Mouse (Mus musculus): ENCODE measurements around the gene Stmn1. TPM values are rescaled to one million over a fixed set of nuclear protein-coding genes. Genes with fewer than 3 reads are reported as not detected.
A peak's percentile ranks its signal among the peaks of the same experiment; 100 is the strongest.

Gene Stmn1
- polyA plus RNA-seq, 1 experiment, result 3.3 TPM

DNA sequence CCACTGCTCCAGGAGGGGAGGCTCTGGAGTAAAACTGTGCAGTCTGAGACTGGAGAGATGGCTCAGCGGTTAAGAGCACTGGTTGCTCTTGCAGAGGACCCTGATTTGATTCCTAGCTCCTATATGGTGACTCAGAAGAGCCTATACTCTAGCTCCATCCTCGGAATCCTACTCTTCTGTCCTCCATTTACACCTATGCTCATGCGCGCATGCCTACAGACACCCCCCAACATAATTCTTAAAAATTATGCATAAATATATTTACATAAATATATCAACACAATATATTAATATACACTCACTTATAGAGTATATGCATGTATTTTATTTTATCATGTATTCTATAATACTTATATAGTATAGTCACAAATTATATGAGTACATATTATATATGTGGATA is 42.3 kb downstream of the Stmn1 start:
- no peak overlapping the region for H3K4me3 ChIP-seq (ENCODE audit: insufficient read depth, low read depth, low read length)
- peaks cover 2% of the 10 kb centered on the region; the same call in 1 of the 2 replicates for H3K4me1 ChIP-seq (ENCODE audit: control insufficient read depth, insufficient read depth, insufficient read length, low read length)
- H3K27ac ChIP-seq (replicated peaks; ENCODE audit: low read depth, low read length), result no peak overlapping the region

DNA sequence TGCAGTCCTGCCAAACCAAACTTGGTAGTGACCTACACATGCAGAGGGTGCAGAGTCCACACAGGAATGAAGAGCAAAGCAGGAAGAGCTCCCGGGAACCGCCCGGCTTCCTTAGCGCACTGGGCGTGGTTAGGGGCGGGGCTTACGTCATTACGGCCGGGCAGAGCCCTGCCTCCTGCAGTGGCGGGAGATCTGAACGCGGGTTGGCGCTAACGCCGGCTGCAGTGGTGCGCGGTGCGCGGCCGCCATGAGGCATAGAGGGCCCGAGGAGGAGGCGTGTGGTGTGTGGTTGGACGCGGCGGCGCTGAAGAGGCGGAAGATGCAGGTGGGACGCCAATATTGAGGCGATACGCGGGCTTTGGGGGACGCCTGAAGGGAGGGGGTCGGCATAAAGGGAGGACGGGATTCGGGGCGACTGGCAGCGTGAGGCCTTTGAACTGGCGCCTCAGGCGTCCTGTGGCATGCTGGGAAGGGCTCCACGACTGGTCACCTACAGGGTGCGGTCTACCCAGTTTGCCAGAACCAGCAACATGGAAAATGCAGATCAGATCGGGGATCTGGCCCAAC is 42.8 kb downstream of the Stmn1 start, which contains the start of gene Aunip:
Aunip (plus strand) TSS at position 155 of the 567 bp plus-strand sequence.
- peaks cover 2% of the 10 kb centered on the region; the same call in 1 of the 2 replicates for H3K4me1 ChIP-seq (ENCODE audit: control insufficient read depth, insufficient read depth, insufficient read length, low read length)
- no peak within 1 kb of the TSS for H3K27ac ChIP-seq (replicated peaks; ENCODE audit: low read depth, low read length)
- peak within 1 kb of the TSS; percentile 49 for H3K4me3 ChIP-seq (ENCODE audit: insufficient read depth, low read depth, low read length)

- Histone ChIP-seq H3K27ac (replicated peaks; ENCODE audit: low read depth, low read length) (no peak overlapping the region), H3K4me1 (ENCODE audit: control insufficient read depth, insufficient read depth, insufficient read length, low read length) (peaks cover 2% of the 10 kb centered on the region; the same call in 1 of the 2 replicates), H3K4me3 (ENCODE audit: insufficient read depth, low read depth, low read length) (no peak overlapping the region)
These were observed 43.6 kb downstream of the Stmn1 start for GRCm38 (mm10) chr4:134511730-134512129.

GRCm38 (mm10) chr4:134512798-134513197 is 44.7 kb downstream of the Stmn1 start:
- Histone ChIP-seq H3K4me1 (ENCODE audit: control insufficient read depth, insufficient read depth, insufficient read length, low read length) (peaks cover 6% of the 10 kb centered on the region), H3K4me3 (ENCODE audit: insufficient read depth, low read depth, low read length) (no peak overlapping the region), H3K27ac (replicated peaks; ENCODE audit: low read depth, low read length) (no peak overlapping the region)

- Histone ChIP-seq H3K4me1 (ENCODE audit: control insufficient read depth, insufficient read depth, insufficient read length, low read length) (peaks cover 6% of the 10 kb centered on the region), H3K4me3 (ENCODE audit: insufficient read depth, low read depth, low read length) (no peak overlapping the region), H3K27ac (replicated peaks; ENCODE audit: low read depth, low read length) (no peak overlapping the region)
These were observed 46.3 kb downstream of the Stmn1 start for GRCm38 (mm10) chr4:134514309-134514930.

DNA sequence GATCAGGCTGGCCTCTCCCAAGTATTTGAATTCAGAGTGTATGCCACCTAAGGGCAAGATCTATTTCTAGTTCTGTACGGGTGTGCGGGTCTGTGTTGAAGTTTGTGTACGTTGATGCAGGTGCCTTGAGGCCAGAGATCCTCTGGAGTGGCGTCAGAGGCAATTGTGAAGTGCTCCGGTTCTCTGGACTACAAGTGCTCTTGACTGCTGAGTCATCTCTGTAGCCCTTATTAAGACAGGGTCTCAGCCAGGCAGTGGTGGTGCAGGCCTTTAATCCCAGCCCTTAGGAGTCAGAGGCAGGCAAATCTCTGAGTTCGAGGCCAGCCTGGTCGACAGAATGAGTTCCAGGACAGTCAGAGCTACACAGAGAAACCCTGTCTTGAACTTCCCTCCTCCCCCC is 47.5 kb downstream of the Stmn1 start:
- no peak overlapping the region for H3K4me3 ChIP-seq (ENCODE audit: insufficient read depth, low read depth, low read length)
- H3K4me1 ChIP-seq (ENCODE audit: control insufficient read depth, insufficient read depth, insufficient read length, low read length), result peaks cover 6% of the 10 kb centered on the region
- H3K27ac ChIP-seq (replicated peaks; ENCODE audit: low read depth, low read length), result no peak overlapping the region

DNA sequence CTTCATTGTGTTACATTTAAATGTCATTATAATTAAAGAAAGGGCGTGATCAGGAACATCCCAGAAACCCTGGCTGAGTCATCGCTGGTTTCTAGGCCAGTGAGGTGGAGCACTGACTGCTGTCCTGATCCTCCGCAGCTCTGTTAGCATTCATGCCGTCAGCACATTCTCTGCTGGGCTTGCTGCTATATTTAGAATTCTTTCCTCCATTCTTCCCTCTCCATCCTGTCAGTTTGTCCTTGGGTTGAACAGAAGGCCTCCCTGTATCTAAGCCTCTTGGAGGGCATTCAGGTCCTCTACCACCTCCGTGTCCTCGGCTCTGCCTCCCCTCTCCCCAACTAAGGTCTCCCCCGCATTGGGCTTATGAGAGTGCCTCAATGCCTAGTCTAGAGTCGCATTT is 48.9 kb downstream of the Stmn1 start:
- Histone ChIP-seq H3K4me1 (ENCODE audit: control insufficient read depth, insufficient read depth, insufficient read length, low read length) (peaks cover 6% of the 10 kb centered on the region), H3K27ac (replicated peaks; ENCODE audit: low read depth, low read length) (peak overlapping the region; percentile 50)

GRCm38 (mm10) chr4:134517719-134518118 is 49.6 kb downstream of the Stmn1 start:
- no peak overlapping the region for H3K4me3 ChIP-seq (ENCODE audit: insufficient read depth, low read depth, low read length)
- H3K27ac ChIP-seq (replicated peaks; ENCODE audit: low read depth, low read length), result no peak overlapping the region
- H3K4me1 ChIP-seq (ENCODE audit: control insufficient read depth, insufficient read depth, insufficient read length, low read length), result peaks cover 5% of the 10 kb centered on the region

More for the DNA sequence above, 48.9 kb downstream of the Stmn1 start:
- H3K4me3 ChIP-seq (ENCODE audit: insufficient read depth, low read depth, low read length), result no peak overlapping the region

GRCm38 (mm10) chr4:134518541-134518940 is 50.4 kb downstream of the Stmn1 start:
- H3K4me3 ChIP-seq (ENCODE audit: insufficient read depth, low read depth, low read length), result no peak overlapping the region
- no peak overlapping the region for H3K27ac ChIP-seq (replicated peaks; ENCODE audit: low read depth, low read length)
- H3K4me1 ChIP-seq (ENCODE audit: control insufficient read depth, insufficient read depth, insufficient read length, low read length), result peaks cover 4% of the 10 kb centered on the region; the same call in 1 of the 2 replicates

- H3K27ac ChIP-seq (replicated peaks; ENCODE audit: low read depth, low read length), result no peak overlapping the region
- peaks cover 4% of the 10 kb centered on the region; the same call in 1 of the 2 replicates for H3K4me1 ChIP-seq (ENCODE audit: control insufficient read depth, insufficient read depth, insufficient read length, low read length)
- H3K4me3 ChIP-seq (ENCODE audit: insufficient read depth, low read depth, low read length), result no peak overlapping the region
These were observed 51.2 kb downstream of the Stmn1 start for GRCm38 (mm10) chr4:134519281-134519680.

Other genes with a start within 250 kb of the Stmn1 start
- not detected in 2 replicates for gene Catsper4, start 240.9 kb upstream of the Stmn1 start, polyA plus RNA-seq (2012; ENCODE audit: insufficient read depth, insufficient read length, missing spikeins)
- gene Cnksr1, start 229.9 kb upstream of the Stmn1 start, polyA plus RNA-seq (2012; ENCODE audit: insufficient read depth, insufficient read length, missing spikeins), result 0.63 TPM in 1 of 2 replicates, not detected in the other
- gene E130218I03Rik, start 224.7 kb upstream of the Stmn1 start, polyA plus RNA-seq (2012; ENCODE audit: insufficient read depth, insufficient read length, missing spikeins), result not detected in 2 replicates
- gene Zfp593, start 222.7 kb upstream of the Stmn1 start, polyA plus RNA-seq (2012; ENCODE audit: insufficient read depth, insufficient read length, missing spikeins), result 2.8 and 3.1 TPM in 2 replicates
- not detected in 2 replicates for gene Gm30191, start 221.4 kb upstream of the Stmn1 start, polyA plus RNA-seq (2012; ENCODE audit: insufficient read depth, insufficient read length, missing spikeins)
- 2.5 and 2.8 TPM in 2 replicates for gene Grrp1, start 214.2 kb upstream of the Stmn1 start, polyA plus RNA-seq (2012; ENCODE audit: insufficient read depth, insufficient read length, missing spikeins)
- gene Pdik1l, start 180.4 kb upstream of the Stmn1 start, polyA plus RNA-seq (2012; ENCODE audit: insufficient read depth, insufficient read length, missing spikeins), result 5.0 and 7.8 TPM in 2 replicates
- gene Trim63, start 153.2 kb upstream of the Stmn1 start, polyA plus RNA-seq (2012; ENCODE audit: insufficient read depth, insufficient read length, missing spikeins), result 1.2 and 2.4 TPM in 2 replicates
- gene Slc30a2, start 125.1 kb upstream of the Stmn1 start, polyA plus RNA-seq (2012; ENCODE audit: insufficient read depth, insufficient read length, missing spikeins), result not detected in 2 replicates
- gene Extl1, start 84.5 kb upstream of the Stmn1 start, polyA plus RNA-seq (2012; ENCODE audit: insufficient read depth, insufficient read length, missing spikeins), result 0.52 and 1.0 TPM in 2 replicates
- gene Pafah2, start 72.0 kb upstream of the Stmn1 start, polyA plus RNA-seq (2012; ENCODE audit: insufficient read depth, insufficient read length, missing spikeins), result 12.3 and 17.4 TPM in 2 replicates
- 5.9 and 7.6 TPM in 2 replicates for gene Paqr7, start 28.4 kb downstream of the Stmn1 start, polyA plus RNA-seq (2012; ENCODE audit: insufficient read depth, insufficient read length, missing spikeins)
- gene Aunip, start 42.7 kb downstream of the Stmn1 start, polyA plus RNA-seq (2012; ENCODE audit: insufficient read depth, insufficient read length, missing spikeins), result not detected in 2 replicates
- gene Mtfr1l, start 67.1 kb downstream of the Stmn1 start, polyA plus RNA-seq (2012; ENCODE audit: insufficient read depth, insufficient read length, missing spikeins), result 89.6 and 106 TPM in 2 replicates
- 3.6 and 4.5 TPM in 2 replicates for gene Selenon, start 83.8 kb downstream of the Stmn1 start, polyA plus RNA-seq (2012; ENCODE audit: insufficient read depth, insufficient read length, missing spikeins)
- gene Man1c1, start 236.0 kb downstream of the Stmn1 start, polyA plus RNA-seq (2012; ENCODE audit: insufficient read depth, insufficient read length, missing spikeins), result 2.5 and 2.6 TPM in 2 replicates

Measured in brown adipose tissue, adult 24 weeks (tissue).